Mouse (Mus musculus): ENCODE data around the gene Epb41l4b. TPM values are rescaled to one million over a fixed set of nuclear protein-coding genes. Genes with fewer than 3 reads are reported as not detected.

Gene Epb41l4b
- polyA plus RNA-seq, 1 experiment from 2014 or later = 0.69 TPM

GRCm38 (mm10) chr4:57103830-57104229 lies 39.4 kb downstream of the Epb41l4b start:
- H3K4me1 ChIP-seq = no peaks in the 10 kb centered on the region
- no peaks in the 10 kb centered on the region for H3K27me3 ChIP-seq
- 23% methylated on average over 5 of the region's 5 CpGs for WGBS
- H3K27ac ChIP-seq (replicated peaks) = no peak overlapping the region
- no peaks in the 10 kb centered on the region for H3K36me3 ChIP-seq
- H3K4me3 ChIP-seq = no peak overlapping the region
- H3K9ac ChIP-seq (replicated peaks) = no peak overlapping the region
- H3K9me3 ChIP-seq = no peaks in the 10 kb centered on the region
- no peak for ATAC-seq (replicated peaks)
- H3K4me2 ChIP-seq (replicated peaks) = no peak overlapping the region

GRCm38 (mm10) chr4:57101095-57101494 lies 42.1 kb downstream of the Epb41l4b start:
- no peak overlapping the region for H3K4me3 ChIP-seq
- H3K36me3 ChIP-seq = no peaks in the 10 kb centered on the region
- ATAC-seq (replicated peaks) = no peak
- H3K9ac ChIP-seq (replicated peaks) = no peak overlapping the region
- 74% methylated on average over 4 of the region's 4 CpGs for WGBS
- no peak overlapping the region for H3K4me2 ChIP-seq (replicated peaks)
- no peaks in the 10 kb centered on the region for H3K9me3 ChIP-seq
- H3K27me3 ChIP-seq = no peaks in the 10 kb centered on the region
- no peaks in the 10 kb centered on the region for H3K4me1 ChIP-seq
- H3K27ac ChIP-seq (replicated peaks) = no peak overlapping the region

GRCm38 (mm10) chr4:57097411-57097810 lies 45.8 kb downstream of the Epb41l4b start:
- peaks cover 8% of the 10 kb centered on the region for H3K4me1 ChIP-seq
- H3K9me3 ChIP-seq = no peaks in the 10 kb centered on the region
- no peaks in the 10 kb centered on the region for H3K36me3 ChIP-seq
- H3K27ac ChIP-seq (replicated peaks) = no peak overlapping the region
- no peak overlapping the region for H3K4me3 ChIP-seq
- H3K9ac ChIP-seq (replicated peaks) = no peak overlapping the region
- 86% methylated on average over 4 of the region's 4 CpGs for WGBS
- no peaks in the 10 kb centered on the region for H3K27me3 ChIP-seq
- no peak for ATAC-seq (replicated peaks)
- no peak overlapping the region for H3K4me2 ChIP-seq (replicated peaks)

- no peak overlapping the region for H3K4me2 ChIP-seq (replicated peaks)
- peaks cover 12% of the 10 kb centered on the region for H3K4me1 ChIP-seq
- no peak overlapping the region for H3K27ac ChIP-seq (replicated peaks)
- no peak overlapping the region for H3K4me3 ChIP-seq
- no peaks in the 10 kb centered on the region for H3K27me3 ChIP-seq
- no peaks in the 10 kb centered on the region for H3K36me3 ChIP-seq
- H3K9ac ChIP-seq (replicated peaks) = no peak overlapping the region
- peak; percentile 26; the same call in 1 of the 2 replicates for ATAC-seq (replicated peaks)
- H3K9me3 ChIP-seq = no peaks in the 10 kb centered on the region
These were observed 47.7 kb downstream of the Epb41l4b start for GRCm38 (mm10) chr4:57095569-57095968.

- Histone ChIP-seq H3K9me3 (no peaks in the 10 kb centered on the region), H3K27me3 (no peaks in the 10 kb centered on the region), H3K4me1 (peaks cover 12% of the 10 kb centered on the region), H3K36me3 (no peaks in the 10 kb centered on the region), H3K27ac (replicated peaks) (no peak overlapping the region), H3K4me2 (replicated peaks) (no peak overlapping the region), H3K9ac (replicated peaks) (no peak overlapping the region), H3K4me3 (no peak overlapping the region)
- WGBS = 26% methylated on average over 12 of the region's 12 CpGs
- peak; percentile 77 for ATAC-seq (replicated peaks)
These were observed 51.9 kb downstream of the Epb41l4b start for GRCm38 (mm10) chr4:57091363-57091762.

GRCm38 (mm10) chr4:57088301-57088700 lies 54.9 kb downstream of the Epb41l4b start:
- WGBS = 72% methylated on average over 4 of the region's 4 CpGs
- no peak overlapping the region for H3K4me2 ChIP-seq (replicated peaks)
- no peak overlapping the region for H3K27ac ChIP-seq (replicated peaks)
- no peaks in the 10 kb centered on the region for H3K27me3 ChIP-seq
- no peak overlapping the region for H3K9ac ChIP-seq (replicated peaks)
- ATAC-seq (replicated peaks) = no peak
- no peaks in the 10 kb centered on the region for H3K36me3 ChIP-seq
- H3K4me3 ChIP-seq = no peak overlapping the region
- H3K9me3 ChIP-seq = no peaks in the 10 kb centered on the region
- peaks cover 4% of the 10 kb centered on the region for H3K4me1 ChIP-seq

- 43% methylated on average over 10 of the region's 10 CpGs for WGBS
- Histone ChIP-seq H3K27ac (replicated peaks) (no peak overlapping the region), H3K4me3 (no peak overlapping the region), H3K4me1 (no peaks in the 10 kb centered on the region), H3K36me3 (no peaks in the 10 kb centered on the region), H3K4me2 (replicated peaks) (no peak overlapping the region), H3K9me3 (no peaks in the 10 kb centered on the region), H3K9ac (replicated peaks) (no peak overlapping the region), H3K27me3 (no peaks in the 10 kb centered on the region)
- no peak for ATAC-seq (replicated peaks)
These were observed 57.4 kb downstream of the Epb41l4b start for GRCm38 (mm10) chr4:57085750-57086400.

- Histone ChIP-seq H3K9ac (replicated peaks) (no peak overlapping the region), H3K4me2 (replicated peaks) (no peak overlapping the region), H3K4me3 (no peak overlapping the region), H3K9me3 (no peaks in the 10 kb centered on the region), H3K27me3 (no peaks in the 10 kb centered on the region), H3K4me1 (no peaks in the 10 kb centered on the region), H3K36me3 (no peaks in the 10 kb centered on the region), H3K27ac (replicated peaks) (no peak overlapping the region)
- no peak for ATAC-seq (replicated peaks)
- WGBS = 78% methylated on average over 11 of the region's 11 CpGs
These were observed 59.6 kb downstream of the Epb41l4b start for GRCm38 (mm10) chr4:57083653-57084052.

GRCm38 (mm10) chr4:57082775-57083428 lies 60.3 kb downstream of the Epb41l4b start:
- Histone ChIP-seq H3K27ac (replicated peaks) (no peak overlapping the region), H3K9me3 (no peaks in the 10 kb centered on the region), H3K36me3 (no peaks in the 10 kb centered on the region), H3K4me3 (no peak overlapping the region), H3K4me2 (replicated peaks) (no peak overlapping the region), H3K27me3 (no peaks in the 10 kb centered on the region), H3K9ac (replicated peaks) (no peak overlapping the region), H3K4me1 (no peaks in the 10 kb centered on the region)
- no peak for ATAC-seq (replicated peaks)
- WGBS = 79% methylated on average over 10 of the region's 10 CpGs

- H3K27ac ChIP-seq (replicated peaks) = no peak overlapping the region
- H3K4me2 ChIP-seq (replicated peaks) = no peak overlapping the region
- H3K9ac ChIP-seq (replicated peaks) = no peak overlapping the region
- H3K9me3 ChIP-seq = no peaks in the 10 kb centered on the region
- WGBS = 76% methylated on average over 7 of the region's 7 CpGs
- H3K4me1 ChIP-seq = no peaks in the 10 kb centered on the region
- H3K27me3 ChIP-seq = no peaks in the 10 kb centered on the region
- H3K4me3 ChIP-seq = no peak overlapping the region
- no peak for ATAC-seq (replicated peaks)
- no peaks in the 10 kb centered on the region for H3K36me3 ChIP-seq
These were observed 61.8 kb downstream of the Epb41l4b start for GRCm38 (mm10) chr4:57081463-57081862.

GRCm38 (mm10) chr4:57073843-57074242 lies 69.4 kb downstream of the Epb41l4b start:
- Histone ChIP-seq H3K4me3 (no peak overlapping the region), H3K9ac (replicated peaks) (no peak overlapping the region), H3K4me2 (replicated peaks) (no peak overlapping the region), H3K9me3 (no peaks in the 10 kb centered on the region), H3K27me3 (no peaks in the 10 kb centered on the region), H3K27ac (replicated peaks) (no peak overlapping the region), H3K36me3 (no peaks in the 10 kb centered on the region), H3K4me1 (no peaks in the 10 kb centered on the region)
- no peak for ATAC-seq (replicated peaks)
- WGBS = 74% methylated on average over 7 of the region's 7 CpGs

- Histone ChIP-seq H3K9ac (replicated peaks) (no peak overlapping the region), H3K27me3 (no peaks in the 10 kb centered on the region), H3K36me3 (no peaks in the 10 kb centered on the region), H3K9me3 (no peaks in the 10 kb centered on the region), H3K4me2 (replicated peaks) (no peak overlapping the region), H3K27ac (replicated peaks) (no peak overlapping the region), H3K4me1 (no peaks in the 10 kb centered on the region), H3K4me3 (no peak overlapping the region)
- no peak for ATAC-seq (replicated peaks)
- 93% methylated on average over 14 of the region's 14 CpGs for WGBS
These were observed 70.1 kb downstream of the Epb41l4b start for GRCm38 (mm10) chr4:57073174-57073573.

GRCm38 (mm10) chr4:57070640-57071039 lies 72.6 kb downstream of the Epb41l4b start:
- Histone ChIP-seq H3K9me3 (no peaks in the 10 kb centered on the region), H3K4me3 (no peak overlapping the region), H3K27ac (replicated peaks) (no peak overlapping the region), H3K36me3 (no peaks in the 10 kb centered on the region), H3K9ac (replicated peaks) (no peak overlapping the region), H3K4me1 (no peaks in the 10 kb centered on the region), H3K27me3 (no peaks in the 10 kb centered on the region), H3K4me2 (replicated peaks) (no peak overlapping the region)
- 60% methylated on average over 6 of the region's 6 CpGs for WGBS
- no peak for ATAC-seq (replicated peaks)

All from forebrain, embryonic 15.5 days (tissue).